Mouse (Mus musculus) midbrain, embryonic 14.5 days (tissue): ENCODE results near the gene Xpo5. TPM values are rescaled to one million over a fixed set of nuclear protein-coding genes. Genes with fewer than 3 reads are reported as not detected.

ENCODE experiments used
- ATAC-seq: fragments of 200-750 bp; cut with Nextera tagmentation; 2 replicates; pipeline ENCODE4 v1.8.0; 2017; ENCODE audit warnings: moderate number of reproducible peaks, moderate library complexity; ENCODE audit not compliant: low FRiP score, low TSS enrichment
- DNase-seq: peaks from one replicate; pipeline ENCODE4 v3.0.0-alpha.2; 2015
- H3K27ac ChIP-seq: fragments of 300-500 bp; sonication (generic); replicated peaks from 2 replicates; pipeline ENCODE4 v1.5.1; 2014; ENCODE audit warnings: mild to moderate bottlenecking, low read depth, low read length, moderate library complexity
- H3K27me3 ChIP-seq: fragments of 300-500 bp; sonication (generic); 2 replicates; pipeline ENCODE4 v1.6.1; 2014; ENCODE audit warnings: low read length, control low read depth, mixed read lengths; ENCODE audit not compliant: control insufficient read depth, insufficient read depth
- H3K36me3 ChIP-seq: fragments of 300-500 bp; sonication (generic); 2 replicates; pipeline ENCODE4 v1.6.1; 2014; ENCODE audit warnings: low read length, control low read depth; ENCODE audit not compliant: control insufficient read depth, insufficient read depth
- H3K4me1 ChIP-seq: fragments of 300-500 bp; sonication (generic); 2 replicates; pipeline ENCODE4 v1.6.1; 2014; ENCODE audit warnings: mild to moderate bottlenecking, antibody characterized with exemption, low read length, control low read depth; ENCODE audit not compliant: control insufficient read depth, insufficient read depth
- H3K4me2 ChIP-seq: fragments of 300-500 bp; sonication (generic); 2 replicates; pipeline ENCODE4 v1.6.1; 2014; ENCODE audit warnings: mild to moderate bottlenecking, low read length, moderate library complexity
- H3K4me3 ChIP-seq: fragments of 300-500 bp; sonication (generic); replicated peaks from 2 replicates; pipeline ENCODE4 v1.5.1; 2014; ENCODE audit warnings: low read depth, low read length
- H3K9ac ChIP-seq: fragments of 300-500 bp; sonication (generic); replicated peaks from 2 replicates; pipeline ENCODE4 v1.6.1; 2014; ENCODE audit warnings: mild to moderate bottlenecking, low read length, moderate library complexity
- H3K9me3 ChIP-seq: fragments of 300-500 bp; sonication (generic); 2 replicates; pipeline ENCODE4 v1.6.1; 2016; ENCODE audit warnings: low read length, control low read depth, mixed read lengths; ENCODE audit not compliant: control insufficient read depth
- WGBS: fragments of 180-500 bp; shearing (Covaris S2); extraction: QIAGEN DNeasy Blood & Tissue Kit; methylation state at CpG from one replicate; pipeline ENCODE4 v1.1.7; 2014; 5-methylcytosine and 5-hydroxymethylcytosine counted together
- polyA plus RNA-seq: library from polyadenylated mRNA; unstranded; fragments of >200 nt; fragmentation: Nextera tagmentation; extraction: Ambion mirVana; gene quantifications from 2 replicates; pipeline ENCODE4 v1.2.1, GENCODE M21; 2014

Xpo5 gene
- polyA plus RNA-seq, 1 experiment from 2014 or later, result 54.3 TPM

GRCm38 (mm10) chr17:46221601-46222000 lies 19.0 kb downstream of the Xpo5 start:
- Histone ChIP-seq H3K9ac (no peak overlapping the region), H3K4me3 (no peak overlapping the region), H3K36me3 (peaks cover 99% of the 10 kb centered on the region), H3K4me2 (no peak overlapping the region), H3K27me3 (no peaks in the 10 kb centered on the region), H3K9me3 (no peaks in the 10 kb centered on the region), H3K27ac (no peak overlapping the region), H3K4me1 (no peaks in the 10 kb centered on the region)
- 95% methylated on average over 3 of the region's 3 CpGs for WGBS
- ATAC-seq (no peak), DNase-seq (no peak)

DNA sequence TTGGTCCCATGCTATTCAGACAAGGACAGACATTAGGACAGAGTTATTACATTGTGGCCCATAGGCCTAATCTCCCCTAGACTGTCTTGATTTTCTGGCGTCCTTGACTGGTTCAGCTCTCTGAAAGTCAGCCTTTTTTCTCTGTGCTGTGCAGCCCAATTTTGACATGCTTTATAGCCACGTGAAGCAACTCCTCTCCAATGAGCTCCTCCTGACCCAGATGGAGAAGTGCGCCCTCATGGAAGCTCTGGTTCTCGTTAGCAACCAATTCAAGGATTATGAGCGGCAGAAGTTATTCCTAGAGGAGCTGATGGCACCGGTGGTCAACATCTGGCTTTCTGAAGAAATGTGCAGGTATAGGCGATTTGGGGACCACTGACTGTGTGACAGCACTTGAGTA lies 25.0 kb downstream of the Xpo5 start:
- Histone ChIP-seq H3K4me3 (no peak overlapping the region), H3K27me3 (no peaks in the 10 kb centered on the region), H3K9me3 (no peaks in the 10 kb centered on the region), H3K36me3 (peaks cover 92% of the 10 kb centered on the region), H3K9ac (no peak overlapping the region), H3K4me2 (no peak overlapping the region), H3K27ac (no peak overlapping the region), H3K4me1 (no peaks in the 10 kb centered on the region)
- DNase-seq (no peak), ATAC-seq (no peak)
- WGBS, result 95% methylated on average over 7 of the region's 7 CpGs

DNA sequence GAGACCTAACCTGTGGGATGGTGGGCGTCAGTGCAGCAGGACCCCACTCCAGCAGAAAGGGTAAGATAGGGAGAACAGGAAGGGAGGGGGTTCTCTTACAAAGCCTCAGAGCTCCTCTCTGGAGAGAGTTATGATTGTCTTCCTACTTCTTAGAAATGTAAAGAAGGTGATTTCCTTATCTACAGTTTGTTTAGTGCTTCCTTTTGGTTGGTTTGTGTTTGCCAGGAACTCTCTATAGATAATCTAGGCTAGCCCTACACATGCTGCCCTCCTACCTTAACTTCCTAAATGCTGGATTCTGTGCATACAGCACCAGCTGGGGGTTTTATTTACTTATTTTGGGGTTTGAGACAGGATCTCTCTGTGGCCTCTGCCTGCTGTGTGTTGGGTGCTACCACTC lies 33.5 kb downstream of the Xpo5 start:
- Histone ChIP-seq H3K9ac (no peak overlapping the region), H3K27ac (no peak overlapping the region), H3K4me2 (no peak overlapping the region), H3K4me3 (no peak overlapping the region), H3K27me3 (no peaks in the 10 kb centered on the region), H3K4me1 (no peaks in the 10 kb centered on the region), H3K9me3 (no peaks in the 10 kb centered on the region), H3K36me3 (peaks cover 75% of the 10 kb centered on the region)
- DNase-seq (no peak), ATAC-seq (no peak)
- WGBS, result 97% methylated on average over 1 of the region's 1 CpGs

- H3K4me2 ChIP-seq, result no peak overlapping the region
- H3K4me3 ChIP-seq, result no peak overlapping the region
- H3K4me1 ChIP-seq, result no peaks in the 10 kb centered on the region
- H3K9ac ChIP-seq, result no peak overlapping the region
- H3K27me3 ChIP-seq, result no peaks in the 10 kb centered on the region
- H3K9me3 ChIP-seq, result no peaks in the 10 kb centered on the region
- WGBS, result 95% methylated on average over 6 of the region's 6 CpGs
- peaks cover 78% of the 10 kb centered on the region for H3K36me3 ChIP-seq
- DNase-seq (no peak), ATAC-seq (no peak)
- H3K27ac ChIP-seq, result no peak overlapping the region
These were observed 34.5 kb downstream of the Xpo5 start for GRCm38 (mm10) chr17:46237079-46237478.

DNA sequence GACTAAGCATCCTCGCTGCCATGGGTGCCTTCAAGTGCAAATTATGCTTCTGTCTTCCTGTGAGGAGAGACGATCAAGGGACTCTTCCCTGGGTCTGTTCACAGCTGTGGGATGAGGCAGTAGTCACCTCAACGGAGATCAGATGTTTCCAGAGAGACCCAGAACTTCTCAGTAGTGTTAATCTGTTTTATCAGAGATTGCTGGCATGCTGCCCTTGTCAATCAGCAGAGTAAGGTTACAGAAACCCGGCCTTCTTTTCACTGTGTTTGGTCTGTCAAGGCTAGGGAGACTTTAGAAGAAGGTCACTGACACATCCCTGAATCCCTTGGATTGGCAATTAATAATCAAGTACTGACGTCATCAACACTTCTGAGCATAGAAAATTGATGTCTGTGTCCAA lies 34.9 kb downstream of the Xpo5 start:
- no peak overlapping the region for H3K4me3 ChIP-seq
- no peaks in the 10 kb centered on the region for H3K9me3 ChIP-seq
- no peaks in the 10 kb centered on the region for H3K4me1 ChIP-seq
- H3K27ac ChIP-seq, result no peak overlapping the region
- no peak overlapping the region for H3K9ac ChIP-seq
- 90% methylated on average over 5 of the region's 5 CpGs for WGBS
- no peak overlapping the region for H3K4me2 ChIP-seq
- DNase-seq, result no peak
- no peaks in the 10 kb centered on the region for H3K27me3 ChIP-seq
- ATAC-seq, result no peak
- H3K36me3 ChIP-seq, result peaks cover 82% of the 10 kb centered on the region

- 93% methylated on average over 15 of the region's 15 CpGs for WGBS
These were observed 37.0 kb downstream of the Xpo5 start for GRCm38 (mm10) chr17:46239516-46240114.

DNA sequence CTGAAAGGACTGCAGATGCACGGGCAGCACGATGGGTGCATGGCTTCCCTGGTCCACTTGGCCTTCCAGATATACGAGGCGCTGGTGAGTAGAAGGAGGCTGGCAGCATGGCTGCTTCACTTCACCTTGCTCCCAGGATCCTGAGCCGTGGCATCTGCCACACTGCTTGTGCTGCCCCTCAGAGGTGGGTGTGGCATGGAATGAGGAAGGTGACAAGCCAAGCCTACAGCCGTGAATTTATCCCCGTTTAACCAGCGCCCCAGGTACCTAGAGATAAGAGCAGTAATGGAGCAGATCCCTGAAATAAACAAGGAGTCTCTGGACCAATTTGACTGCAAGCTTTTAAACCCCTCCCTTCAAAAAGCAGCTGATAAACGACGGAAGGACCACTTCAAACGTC lies 38.9 kb downstream of the Xpo5 start:
- H3K9me3 ChIP-seq, result no peaks in the 10 kb centered on the region
- H3K27ac ChIP-seq, result no peak overlapping the region
- no peak overlapping the region for H3K4me3 ChIP-seq
- no peaks in the 10 kb centered on the region; the same call in 1 of the 2 replicates for H3K4me1 ChIP-seq
- no peak overlapping the region for H3K4me2 ChIP-seq
- H3K27me3 ChIP-seq, result no peaks in the 10 kb centered on the region
- ATAC-seq, result no peak
- H3K36me3 ChIP-seq, result peaks cover 94% of the 10 kb centered on the region
- H3K9ac ChIP-seq, result no peak overlapping the region
- 85% methylated on average over 11 of the region's 11 CpGs for WGBS
- DNase-seq, result no peak

More at GRCm38 (mm10) chr17:46239516-46240114, 37.0 kb downstream of the Xpo5 start:
- Histone ChIP-seq H3K36me3 (peaks cover 87% of the 10 kb centered on the region), H3K27me3 (no peaks in the 10 kb centered on the region), H3K4me3 (no peak overlapping the region), H3K9me3 (no peaks in the 10 kb centered on the region), H3K9ac (no peak overlapping the region), H3K27ac (no peak overlapping the region), H3K4me2 (no peak overlapping the region), H3K4me1 (no peaks in the 10 kb centered on the region)
- DNase-seq (no peak), ATAC-seq (no peak)

DNA sequence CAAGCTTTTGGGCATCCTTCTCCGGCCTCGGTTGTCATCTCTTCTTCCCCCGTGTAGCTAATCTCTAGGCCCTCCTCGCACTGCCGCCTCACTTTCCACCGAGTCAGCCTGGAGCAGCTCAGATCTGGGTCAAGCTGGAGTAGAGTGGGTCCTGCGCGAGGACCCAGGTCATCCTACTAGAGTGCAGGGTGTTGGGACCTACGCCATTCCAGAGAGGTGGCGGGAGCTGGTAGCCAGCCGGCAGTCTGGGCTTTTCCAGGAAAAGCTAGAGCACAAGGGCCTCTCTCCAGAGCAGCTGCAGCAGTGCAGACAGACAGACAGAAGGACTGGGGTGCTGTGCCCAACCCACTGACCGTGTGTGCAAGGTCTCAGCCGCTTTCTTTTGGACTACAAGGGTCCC lies 39.7 kb downstream of the Xpo5 start:
- Histone ChIP-seq H3K9ac (no peak overlapping the region), H3K27me3 (no peaks in the 10 kb centered on the region), H3K4me1 (peaks cover 8% of the 10 kb centered on the region), H3K36me3 (peaks cover 88% of the 10 kb centered on the region), H3K4me3 (no peak overlapping the region), H3K4me2 (no peak overlapping the region), H3K9me3 (no peaks in the 10 kb centered on the region), H3K27ac (no peak overlapping the region)
- DNase-seq, result no peak
- no peak for ATAC-seq
- 89% methylated on average over 13 of the region's 13 CpGs for whole genome bisulfite sequencing

GRCm38 (mm10) chr17:46242993-46243392 lies 40.4 kb downstream of the Xpo5 start:
- ATAC-seq, result no peak
- H3K9ac ChIP-seq, result no peak overlapping the region
- WGBS, result 81% methylated on average over 4 of the region's 4 CpGs

More at GRCm38 (mm10) chr17:46242993-46243392, 40.4 kb downstream of the Xpo5 start:
- H3K4me2 ChIP-seq, result no peak overlapping the region
- peaks cover 84% of the 10 kb centered on the region for H3K36me3 ChIP-seq
- peaks cover 8% of the 10 kb centered on the region for H3K4me1 ChIP-seq
- no peak overlapping the region for H3K4me3 ChIP-seq
- no peak overlapping the region for H3K27ac ChIP-seq
- no peaks in the 10 kb centered on the region for H3K27me3 ChIP-seq
- H3K9me3 ChIP-seq, result no peaks in the 10 kb centered on the region
- DNase-seq, result no peak
